Mouse (Mus musculus) kidney, adult 2 months (tissue): ENCODE data around the gene Cfap73.

ENCODE experiments used
- CTCF ChIP-seq: fragments of 200-500 bp; conservative IDR thresholded peaks from 2 replicates; pipeline ENCODE4 v1.5.1; 2011; ENCODE audit warnings: low read depth, mild to moderate bottlenecking, control low read depth, low read length, moderate library complexity, mixed read lengths; ENCODE audit not compliant: insufficient read depth, insufficient read length
- POLR2A ChIP-seq: fragments of 200-500 bp; IDR thresholded peaks from one replicate; pipeline ENCODE4 v1.6.1; 2011; ENCODE audit warnings: low read depth, low read length, control low read depth

DNA sequence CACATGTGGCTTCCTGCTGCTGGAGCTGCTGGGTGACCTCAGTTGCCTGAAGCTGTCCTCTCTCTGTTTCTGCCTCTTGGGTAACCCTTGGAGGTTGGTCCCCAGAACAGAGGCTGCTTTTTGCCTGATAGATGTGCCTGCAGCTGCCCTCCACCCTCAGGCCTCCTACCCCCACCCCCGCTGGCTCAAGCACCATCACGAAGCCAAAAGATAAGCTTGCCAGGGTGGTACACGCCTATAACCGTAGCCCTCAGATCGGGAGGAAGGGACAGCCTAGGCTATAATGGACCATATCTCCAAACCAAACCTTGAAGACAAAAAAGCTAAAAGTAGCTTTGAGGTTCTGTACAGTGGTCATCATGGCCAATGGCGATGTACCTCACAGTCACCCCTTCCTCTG lies 34.4 kb downstream of the Cfap73 start:
- no peak for TF ChIP-seq CTCF
- no peak for TF ChIP-seq POLR2A
